Mouse (Mus musculus): ENCODE data around the gene Agmat. TPM values are rescaled to one million over a fixed set of nuclear protein-coding genes. Genes with fewer than 3 reads are reported as not detected.

The Agmat gene
- polyA plus RNA-seq, 1 experiment from 2014 or later, result 1.6 TPM

DNA sequence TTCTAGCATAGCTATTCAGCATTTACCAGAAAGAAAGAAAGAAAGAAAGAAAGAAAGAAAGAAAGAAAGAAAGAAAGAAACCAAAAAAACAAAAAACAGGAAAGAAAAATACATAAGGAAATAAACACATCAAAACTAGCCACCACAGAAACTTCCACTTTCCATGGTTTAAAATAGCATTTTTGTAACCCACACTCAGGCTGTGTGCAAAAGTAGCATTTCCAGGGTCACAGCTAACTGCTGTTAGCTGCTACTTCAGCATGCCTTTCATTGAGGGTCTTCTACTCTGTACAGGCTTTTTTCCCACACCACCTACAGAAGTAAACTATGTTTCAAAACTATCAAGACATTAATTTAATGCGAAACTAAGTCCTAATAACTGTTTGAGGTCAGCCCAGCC is 27.2 kb upstream of the Agmat start:
- no peak overlapping the region for H3K4me2 ChIP-seq (replicated peaks; ENCODE audit: low read depth, low read length)
- peaks cover 7% of the 10 kb centered on the region; the same call in 1 of the 2 replicates for H3K36me3 ChIP-seq (ENCODE audit: control insufficient read depth, insufficient read depth, low read length)
- no peaks in the 10 kb centered on the region for H3K9me3 ChIP-seq (ENCODE audit: control insufficient read depth, low read length)
- no peak overlapping the region for H3K4me3 ChIP-seq (ENCODE audit: low read length)
- H3K9ac ChIP-seq (ENCODE audit: low read depth, low read length), result no peak overlapping the region
- no peak for ATAC-seq (ENCODE audit: low FRiP score, low TSS enrichment)
- WGBS, result 85% methylated on average over 1 of the region's 1 CpGs
- no peak overlapping the region for H3K27ac ChIP-seq (ENCODE audit: low read depth, low read length)
- no peaks in the 10 kb centered on the region for H3K27me3 ChIP-seq (ENCODE audit: control insufficient read depth, insufficient read depth, low read length)
- peaks cover 34% of the 10 kb centered on the region for H3K4me1 ChIP-seq (ENCODE audit: control insufficient read depth, insufficient read depth, low read length)

DNA sequence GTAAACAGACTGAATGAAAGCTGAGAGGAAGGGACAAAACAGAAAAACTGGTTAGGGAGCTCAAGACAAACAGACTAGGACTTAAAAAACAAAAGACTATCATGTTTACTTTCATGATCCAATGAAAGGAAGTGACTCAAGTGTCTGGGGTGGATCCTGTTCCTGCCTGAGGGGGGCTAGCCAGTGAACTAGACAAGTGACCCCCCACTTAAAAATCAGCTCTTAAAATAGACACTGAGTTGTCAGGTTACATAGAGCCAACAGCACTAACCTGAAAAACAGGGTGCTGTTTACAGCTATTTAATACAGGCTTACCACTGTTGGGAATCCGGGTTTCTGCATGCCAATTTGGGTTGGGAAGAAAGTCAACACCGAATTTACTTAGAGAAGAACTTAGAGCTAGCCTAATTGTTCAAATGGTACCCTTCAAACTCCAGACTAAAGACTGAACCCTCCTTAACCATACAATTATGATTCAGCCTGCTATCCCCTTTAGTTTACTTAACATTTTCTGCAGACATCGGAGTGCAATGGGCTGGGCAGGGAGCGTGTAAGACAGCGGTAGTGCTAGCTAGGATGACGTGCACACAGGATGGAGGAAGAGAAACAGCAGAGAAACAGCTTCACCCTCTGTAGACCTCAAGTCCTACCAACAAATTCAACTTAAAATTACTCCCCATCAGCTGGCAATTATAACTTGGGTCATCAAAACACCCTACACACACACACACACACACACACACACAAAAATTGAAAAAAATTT is 25.5 kb upstream of the Agmat start:
- no peak overlapping the region for H3K27ac ChIP-seq (ENCODE audit: low read depth, low read length)
- no peak overlapping the region for H3K9ac ChIP-seq (ENCODE audit: low read depth, low read length)
- peak overlapping the region; percentile 86; the same call in 1 of the 2 replicates for H3K4me2 ChIP-seq (replicated peaks; ENCODE audit: low read depth, low read length)
- H3K36me3 ChIP-seq (ENCODE audit: control insufficient read depth, insufficient read depth, low read length), result peaks cover 7% of the 10 kb centered on the region; the same call in 1 of the 2 replicates
- no peak for ATAC-seq (ENCODE audit: low FRiP score, low TSS enrichment)
- WGBS, result 66% methylated on average over 6 of the region's 6 CpGs
- H3K9me3 ChIP-seq (ENCODE audit: control insufficient read depth, low read length), result no peaks in the 10 kb centered on the region
- no peaks in the 10 kb centered on the region for H3K27me3 ChIP-seq (ENCODE audit: control insufficient read depth, insufficient read depth, low read length)
- H3K4me3 ChIP-seq (ENCODE audit: low read length), result no peak overlapping the region
- peaks cover 20% of the 10 kb centered on the region for H3K4me1 ChIP-seq (ENCODE audit: control insufficient read depth, insufficient read depth, low read length)

DNA sequence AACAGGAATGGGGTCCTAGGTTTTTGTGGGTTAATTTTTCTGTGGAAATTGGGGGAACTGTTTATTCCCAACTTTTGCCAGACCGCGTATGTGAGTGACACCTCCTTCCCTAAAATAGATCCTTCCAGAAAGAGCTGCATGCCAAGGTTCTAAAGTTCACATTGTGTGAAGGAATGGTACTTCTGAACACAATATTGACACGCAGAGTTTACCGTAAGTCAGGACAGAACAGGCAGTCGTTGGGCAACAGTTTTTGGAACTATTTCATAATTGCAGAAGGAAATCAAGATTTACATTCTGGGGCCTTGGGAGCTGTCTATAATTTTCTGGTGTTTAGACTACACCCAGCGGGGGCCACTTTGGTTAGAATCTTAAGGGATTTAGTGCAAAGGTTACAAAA is 24.5 kb upstream of the Agmat start:
- H3K27ac ChIP-seq (ENCODE audit: low read depth, low read length), result no peak overlapping the region
- H3K9ac ChIP-seq (ENCODE audit: low read depth, low read length), result peak overlapping the region; percentile 97; the same call in 1 of the 2 replicates
- ATAC-seq (ENCODE audit: low FRiP score, low TSS enrichment), result no peak
- H3K9me3 ChIP-seq (ENCODE audit: control insufficient read depth, low read length), result no peaks in the 10 kb centered on the region
- H3K4me1 ChIP-seq (ENCODE audit: control insufficient read depth, insufficient read depth, low read length), result peaks cover 20% of the 10 kb centered on the region
- no peaks in the 10 kb centered on the region for H3K27me3 ChIP-seq (ENCODE audit: control insufficient read depth, insufficient read depth, low read length)
- H3K4me3 ChIP-seq (ENCODE audit: low read length), result peak overlapping the region; percentile 66
- H3K4me2 ChIP-seq (replicated peaks; ENCODE audit: low read depth, low read length), result peak overlapping the region; percentile 86
- WGBS, result 63% methylated on average over 6 of the region's 6 CpGs
- H3K36me3 ChIP-seq (ENCODE audit: control insufficient read depth, insufficient read depth, low read length), result peaks cover 7% of the 10 kb centered on the region; the same call in 1 of the 2 replicates

DNA sequence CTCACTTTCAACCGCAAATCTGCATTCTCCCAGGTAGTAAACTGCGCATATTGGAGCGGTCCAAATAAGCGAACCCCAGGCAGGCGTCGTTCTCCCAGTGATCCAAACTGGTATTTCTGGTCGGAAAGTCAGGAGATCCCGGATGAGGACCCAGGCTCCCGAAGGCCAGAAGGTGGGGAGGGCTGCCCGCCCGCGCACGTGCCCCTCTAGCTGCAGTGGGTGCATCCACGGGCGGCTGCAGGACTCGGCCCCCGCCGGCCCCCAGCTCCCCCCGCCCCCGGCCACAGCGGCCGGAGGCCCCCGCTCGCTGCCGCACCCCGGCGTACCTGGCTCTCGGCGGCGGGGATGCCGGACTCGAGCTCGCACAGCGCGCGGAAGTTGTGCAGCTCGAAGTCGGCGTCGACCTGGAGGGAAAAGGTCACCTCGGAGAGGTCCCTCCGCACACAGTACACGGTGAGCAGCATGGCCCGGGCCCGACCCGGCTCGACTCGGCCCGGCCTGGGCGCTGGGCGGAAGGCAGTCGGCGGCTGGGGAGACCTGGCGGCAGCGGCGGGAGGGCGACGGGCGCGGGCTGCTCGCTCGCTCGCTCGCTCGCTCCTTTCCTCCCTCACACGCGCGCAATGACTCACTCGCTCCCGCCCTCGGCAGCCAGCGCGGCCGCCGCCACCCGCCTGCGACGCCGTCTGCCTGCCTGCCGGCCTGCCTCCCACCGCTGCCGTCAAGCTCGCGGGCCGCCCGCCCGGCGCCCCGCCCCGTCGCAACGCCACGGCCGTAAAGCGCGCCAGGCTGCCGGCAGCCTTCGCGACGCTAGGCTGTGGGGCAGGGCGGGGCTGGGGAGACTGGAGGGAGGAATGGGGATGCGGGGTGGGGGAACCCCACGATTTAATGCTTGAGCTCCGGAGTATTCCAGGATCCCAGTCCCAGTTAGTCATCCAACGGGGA is 23.5 kb upstream of the Agmat start, which contains the start of gene Ddi2:
Gene Ddi2, minus strand, starts transcription at position 689 of the 942 bp plus-strand sequence.
- Histone ChIP-seq H3K4me3 (ENCODE audit: low read length) (peak within 1 kb of the TSS; percentile 66), H3K4me1 (ENCODE audit: control insufficient read depth, insufficient read depth, low read length) (peaks cover 20% of the 10 kb centered on the region), H3K4me2 (replicated peaks; ENCODE audit: low read depth, low read length) (peak within 1 kb of the TSS; percentile 86), H3K9ac (ENCODE audit: low read depth, low read length) (peak within 1 kb of the TSS; percentile 97), H3K36me3 (ENCODE audit: control insufficient read depth, insufficient read depth, low read length) (peaks cover 7% of the 10 kb centered on the region; the same call in 1 of the 2 replicates), H3K27me3 (ENCODE audit: control insufficient read depth, insufficient read depth, low read length) (no peaks in the 10 kb centered on the region), H3K9me3 (ENCODE audit: control insufficient read depth, low read length) (no peaks in the 10 kb centered on the region), H3K27ac (ENCODE audit: low read depth, low read length) (peak within 1 kb of the TSS; percentile 93)
- under 1% methylated on average over 76 of the region's 105 CpGs for WGBS
- ATAC-seq (ENCODE audit: low FRiP score, low TSS enrichment), result peak; percentile 85

DNA sequence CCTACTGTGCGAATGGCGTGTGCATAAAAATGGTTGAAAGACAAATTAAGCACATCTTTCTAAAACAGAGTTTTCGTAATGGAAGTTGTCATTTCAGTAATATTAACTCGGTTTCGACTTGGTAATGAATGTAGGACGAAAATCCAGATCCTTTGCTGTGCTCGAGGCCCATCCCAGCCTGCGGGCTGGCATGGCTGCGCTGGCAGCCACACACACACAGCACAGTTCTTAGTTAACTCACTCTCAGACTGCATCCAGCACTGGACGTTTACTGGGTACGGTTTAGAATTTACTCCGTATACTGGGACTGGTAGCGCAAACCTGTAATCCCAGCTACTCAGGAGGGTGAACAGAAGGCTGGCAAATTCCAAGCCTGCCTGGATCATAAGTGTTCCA is 22.8 kb upstream of the Agmat start:
- H3K9ac ChIP-seq (ENCODE audit: low read depth, low read length), result peak overlapping the region; percentile 97
- no peaks in the 10 kb centered on the region for H3K9me3 ChIP-seq (ENCODE audit: control insufficient read depth, low read length)
- no peaks in the 10 kb centered on the region for H3K27me3 ChIP-seq (ENCODE audit: control insufficient read depth, insufficient read depth, low read length)
- peaks cover 7% of the 10 kb centered on the region; the same call in 1 of the 2 replicates for H3K36me3 ChIP-seq (ENCODE audit: control insufficient read depth, insufficient read depth, low read length)
- ATAC-seq (ENCODE audit: low FRiP score, low TSS enrichment), result peak; percentile 56; the same call in 1 of the 2 replicates
- peak overlapping the region; percentile 66 for H3K4me3 ChIP-seq (ENCODE audit: low read length)
- WGBS, result 9% methylated on average over 13 of the region's 13 CpGs
- H3K27ac ChIP-seq (ENCODE audit: low read depth, low read length), result 0 out of 2 replicates have a peak overlapping the region, but pooled peaks have one; percentile 93
- peak overlapping the region; percentile 86 for H3K4me2 ChIP-seq (replicated peaks; ENCODE audit: low read depth, low read length)
- peaks cover 20% of the 10 kb centered on the region for H3K4me1 ChIP-seq (ENCODE audit: control insufficient read depth, insufficient read depth, low read length)

DNA sequence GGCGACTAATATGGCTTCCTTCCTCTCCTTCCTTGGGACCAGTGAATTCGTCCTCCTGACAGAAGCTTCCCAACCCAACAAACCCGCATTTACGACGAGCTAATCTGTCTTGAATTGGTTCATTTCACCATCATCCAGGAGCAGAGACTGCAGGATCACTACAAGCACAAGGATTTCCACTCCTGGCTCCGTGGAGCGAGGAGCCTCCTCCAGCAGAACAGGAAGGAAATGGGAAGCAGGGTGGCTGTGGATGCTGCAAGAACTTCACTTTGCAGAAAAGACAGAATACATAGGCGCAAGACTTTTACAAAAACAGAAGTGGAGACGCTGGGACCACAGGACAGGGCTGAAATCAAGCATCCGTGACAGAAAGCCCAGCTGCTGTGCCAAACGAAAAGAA is 21.9 kb upstream of the Agmat start:
- Histone ChIP-seq H3K27ac (ENCODE audit: low read depth, low read length) (peak overlapping the region; percentile 38; the same call in 1 of the 2 replicates), H3K4me1 (ENCODE audit: control insufficient read depth, insufficient read depth, low read length) (peaks cover 18% of the 10 kb centered on the region), H3K9me3 (ENCODE audit: control insufficient read depth, low read length) (no peaks in the 10 kb centered on the region), H3K9ac (ENCODE audit: low read depth, low read length) (no peak overlapping the region), H3K4me3 (ENCODE audit: low read length) (no peak overlapping the region), H3K4me2 (replicated peaks; ENCODE audit: low read depth, low read length) (no peak overlapping the region; the same call in 1 of the 2 replicates), H3K27me3 (ENCODE audit: control insufficient read depth, insufficient read depth, low read length) (no peaks in the 10 kb centered on the region), H3K36me3 (ENCODE audit: control insufficient read depth, insufficient read depth, low read length) (peaks cover 7% of the 10 kb centered on the region; the same call in 1 of the 2 replicates)
- WGBS, result 42% methylated on average over 11 of the region's 11 CpGs
- no peak for ATAC-seq (ENCODE audit: low FRiP score, low TSS enrichment)

DNA sequence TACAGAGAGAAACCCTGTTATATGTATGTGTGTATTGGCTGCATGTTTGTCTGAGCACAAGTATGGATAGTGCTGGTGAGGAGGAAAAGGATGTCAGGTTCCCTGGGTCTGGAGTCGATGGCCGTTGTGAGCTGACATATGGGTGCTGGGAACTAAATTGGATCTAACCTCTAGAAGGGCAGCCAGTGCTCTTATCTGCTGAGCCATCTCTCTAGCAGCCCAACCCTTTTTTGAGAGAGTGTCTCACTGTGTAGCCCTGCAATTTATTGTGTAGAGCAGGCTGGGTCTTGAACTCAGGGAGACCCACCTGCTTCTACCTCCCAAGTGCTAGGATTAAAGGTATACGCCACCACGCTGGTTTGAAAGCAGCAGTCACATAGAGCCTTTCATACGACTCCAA is 21.2 kb upstream of the Agmat start:
- no peaks in the 10 kb centered on the region for H3K27me3 ChIP-seq (ENCODE audit: control insufficient read depth, insufficient read depth, low read length)
- H3K4me1 ChIP-seq (ENCODE audit: control insufficient read depth, insufficient read depth, low read length), result peaks cover 15% of the 10 kb centered on the region
- no peak for ATAC-seq (ENCODE audit: low FRiP score, low TSS enrichment)
- H3K36me3 ChIP-seq (ENCODE audit: control insufficient read depth, insufficient read depth, low read length), result peaks cover 2% of the 10 kb centered on the region; the same call in 1 of the 2 replicates
- no peaks in the 10 kb centered on the region for H3K9me3 ChIP-seq (ENCODE audit: control insufficient read depth, low read length)
- WGBS, result 80% methylated on average over 5 of the region's 5 CpGs
- H3K4me3 ChIP-seq (ENCODE audit: low read length), result no peak overlapping the region
- no peak overlapping the region for H3K4me2 ChIP-seq (replicated peaks; ENCODE audit: low read depth, low read length)
- H3K9ac ChIP-seq (ENCODE audit: low read depth, low read length), result no peak overlapping the region
- 0 out of 2 replicates have a peak overlapping the region, but pooled peaks have one; percentile 38 for H3K27ac ChIP-seq (ENCODE audit: low read depth, low read length)

DNA sequence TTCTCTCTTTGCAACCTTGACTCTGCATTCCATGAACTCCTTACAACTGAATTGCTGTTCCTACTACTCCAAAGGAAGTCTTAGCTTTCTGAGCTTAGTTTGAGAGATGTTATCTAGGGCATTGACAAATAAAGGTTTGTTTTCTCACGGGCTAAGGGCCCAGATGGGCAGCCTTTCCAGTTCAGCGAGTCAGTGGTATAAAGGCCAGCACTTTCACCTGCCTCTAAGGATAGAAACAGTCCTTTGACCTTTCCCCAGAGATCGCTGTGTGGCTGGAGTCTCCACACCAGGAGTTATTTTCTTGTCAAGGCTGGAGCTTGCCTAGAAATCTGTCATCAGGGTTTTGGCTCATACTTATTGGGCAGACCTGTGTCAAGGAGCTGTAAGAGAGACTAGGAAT is 20.7 kb upstream of the Agmat start:
- ATAC-seq (ENCODE audit: low FRiP score, low TSS enrichment), result no peak
- H3K36me3 ChIP-seq (ENCODE audit: control insufficient read depth, insufficient read depth, low read length), result no peaks in the 10 kb centered on the region
- no peaks in the 10 kb centered on the region for H3K27me3 ChIP-seq (ENCODE audit: control insufficient read depth, insufficient read depth, low read length)
- no peak overlapping the region for H3K4me3 ChIP-seq (ENCODE audit: low read length)
- H3K9me3 ChIP-seq (ENCODE audit: control insufficient read depth, low read length), result no peaks in the 10 kb centered on the region
- peak overlapping the region; percentile 2; the same call in 1 of the 2 replicates for H3K27ac ChIP-seq (ENCODE audit: low read depth, low read length)
- no peak overlapping the region for H3K4me2 ChIP-seq (replicated peaks; ENCODE audit: low read depth, low read length)
- WGBS, result 47% methylated on average over 3 of the region's 3 CpGs
- peaks cover 15% of the 10 kb centered on the region for H3K4me1 ChIP-seq (ENCODE audit: control insufficient read depth, insufficient read depth, low read length)
- no peak overlapping the region for H3K9ac ChIP-seq (ENCODE audit: low read depth, low read length)
